In genomic region chr17:29118057-29118456, GRCm38 (mm10) we compare ENCODE assay signal across 22 mouse cellular contexts. TPM values are rescaled to one million over a fixed set of nuclear protein-coding genes. Genes with fewer than 3 reads are reported as not detected.
DNase-seq lines count a peak whose midpoint lies in the region; ATAC-seq and TF ChIP-seq lines count a peak whose summit lies in the region.
"Had no signal": no experiment of that assay in that cellular context is flagged by ENCODE, and none has a peak within 500 bp of the region (broad histone marks: within the 10 kb centered on the region; RNA-seq: fewer than 3 reads in every experiment).

No protein-coding gene starts in this region.

- no peak for TF ChIP-seq CTCF in hindbrain, postnatal 0 days (IDR thresholded peaks at IDR 0.05; ENCODE audit: low read depth)

- H3K27ac ChIP-seq in limb, embryonic 14.5 days (replicated peaks; ENCODE audit: low read depth, low read length): no peak overlapping the region
- H3K27ac ChIP-seq in forebrain, embryonic 13.5 days: no peak overlapping the region
- no peak overlapping the region for H3K27ac ChIP-seq in hindbrain, postnatal 0 days
- H3K27ac ChIP-seq: forebrain, embryonic 15.5 days; heart, embryonic 10.5 days; hindbrain, embryonic 15.5 days; macrophage; midbrain, embryonic 15.5 days; neural tube, embryonic 13.5 days had no signal

- no peaks in the 10 kb centered on the region for H3K4me1 ChIP-seq in limb, embryonic 14.5 days (ENCODE audit: control insufficient read depth, insufficient read depth, low read length)
- H3K4me1 ChIP-seq in forebrain, embryonic 13.5 days: no peaks in the 10 kb centered on the region
- no peaks in the 10 kb centered on the region for H3K4me1 ChIP-seq in hindbrain, postnatal 0 days (ENCODE audit: insufficient read depth, low read length)
- H3K4me1 ChIP-seq: forebrain, embryonic 15.5 days; hindbrain, embryonic 15.5 days; midbrain, embryonic 15.5 days; neural tube, embryonic 13.5 days had no signal

- TF ChIP-seq POLR2A in limb, embryonic 14.5 days (IDR thresholded peaks at IDR 0.05; ENCODE audit: borderline replicate concordance, extremely low read depth, insufficient read depth, insufficient read length): no peak

- H3K9me3 ChIP-seq in limb, embryonic 14.5 days (ENCODE audit: control insufficient read depth, low read length): no peaks in the 10 kb centered on the region
- no peaks in the 10 kb centered on the region for H3K9me3 ChIP-seq in forebrain, embryonic 13.5 days (replicated peaks)
- H3K9me3 ChIP-seq in hindbrain, postnatal 0 days (ENCODE audit: low read length): no peaks in the 10 kb centered on the region
- H3K9me3 ChIP-seq: forebrain, embryonic 15.5 days; heart, embryonic 10.5 days; hindbrain, embryonic 15.5 days; midbrain, embryonic 15.5 days; neural tube, embryonic 13.5 days had no signal

- DNase-seq in gastrocnemius, postnatal 14 days: peak; percentile 19
- DNase-seq in gastrocnemius, adult 8-10 months (ENCODE audit: low spot score in 2 of 2): no peak
- DNase-seq in urinary bladder, postnatal 4 days (ENCODE audit: low spot score in 2 of 2): peak; percentile 30 to 54
- no peak for DNase-seq in urinary bladder, adult 18-20 months (ENCODE audit: low spot score in 2 of 2)
- DNase-seq in limb, embryonic 14.5 days (ENCODE audit: low spot score): peak; percentile 72
- no peak for DNase-seq in cerebellum, postnatal 25 days
- no peak for DNase-seq in hindbrain, postnatal 0 days (ENCODE audit: low spot score)
- DNase-seq: cerebellum, postnatal 36 days; gastrocnemius, postnatal 10 days; heart, postnatal 14 days; kidney, adult 18-20 months; liver; lung, adult 18-20 months; spleen, adult 18-20 months had no signal

- no peak overlapping the region for H3K4me2 ChIP-seq in limb, embryonic 14.5 days (replicated peaks; ENCODE audit: low read depth, low read length, severe bottlenecking)
- no peak overlapping the region for H3K4me2 ChIP-seq in forebrain, embryonic 13.5 days
- H3K4me2 ChIP-seq in hindbrain, postnatal 0 days (ENCODE audit: low read depth, low read length): no peak overlapping the region
- H3K4me2 ChIP-seq: forebrain, embryonic 15.5 days; hindbrain, embryonic 15.5 days; midbrain, embryonic 15.5 days; neural tube, embryonic 13.5 days had no signal

- H3K9ac ChIP-seq in limb, embryonic 14.5 days (ENCODE audit: low read depth, low read length, severe bottlenecking): no peak overlapping the region
- H3K9ac ChIP-seq in forebrain, embryonic 13.5 days: no peak overlapping the region
- no peak overlapping the region for H3K9ac ChIP-seq in hindbrain, postnatal 0 days (replicated peaks; ENCODE audit: low read length)
- H3K9ac ChIP-seq: forebrain, embryonic 15.5 days; hindbrain, embryonic 15.5 days; midbrain, embryonic 15.5 days; neural tube, embryonic 13.5 days had no signal

- no peaks in the 10 kb centered on the region for H3K36me3 ChIP-seq in limb, embryonic 14.5 days (ENCODE audit: control insufficient read depth, insufficient read depth, low read length)
- no peaks in the 10 kb centered on the region for H3K36me3 ChIP-seq in forebrain, embryonic 13.5 days (ENCODE audit: poor library complexity, severe bottlenecking)
- H3K36me3 ChIP-seq in hindbrain, postnatal 0 days (ENCODE audit: insufficient read depth, low read length): no peaks in the 10 kb centered on the region
- H3K36me3 ChIP-seq: forebrain, embryonic 15.5 days; heart, embryonic 10.5 days; hindbrain, embryonic 15.5 days; midbrain, embryonic 15.5 days; neural tube, embryonic 13.5 days had no signal

- intact Hi-C loops in gastrocnemius, postnatal 14 days (cut with DNase I; ENCODE audit: low total_unique reads): no loop called here

- no peaks in the 10 kb centered on the region for H3K27me3 ChIP-seq in limb, embryonic 14.5 days (ENCODE audit: control insufficient read depth, insufficient read depth, low read length)
- no peaks in the 10 kb centered on the region for H3K27me3 ChIP-seq in forebrain, embryonic 13.5 days
- no peaks in the 10 kb centered on the region for H3K27me3 ChIP-seq in hindbrain, postnatal 0 days (ENCODE audit: insufficient read depth, low read length)
- H3K27me3 ChIP-seq: forebrain, embryonic 15.5 days; hindbrain, embryonic 15.5 days; midbrain, embryonic 15.5 days; neural tube, embryonic 13.5 days; Patski had no signal

- ATAC-seq in limb, embryonic 14.5 days (ENCODE audit: low FRiP score, low read depth): peak; percentile 73
- ATAC-seq in forebrain, embryonic 13.5 days: no peak
- ATAC-seq in hindbrain, postnatal 0 days: no peak
- ATAC-seq: forebrain, embryonic 15.5 days; midbrain, embryonic 15.5 days; Patski had no signal

- WGBS in limb, embryonic 14.5 days: 11% methylated on average over 5 of the region's 5 CpGs
- 80% methylated on average over 5 of the region's 5 CpGs for WGBS in forebrain, embryonic 13.5 days
- 63% methylated on average over 5 of the region's 5 CpGs for WGBS in hindbrain, postnatal 0 days

- H3K4me3 ChIP-seq in limb, embryonic 14.5 days (replicated peaks; ENCODE audit: low read length): no peak overlapping the region
- no peak overlapping the region for H3K4me3 ChIP-seq in forebrain, embryonic 13.5 days
- no peak overlapping the region for H3K4me3 ChIP-seq in hindbrain, postnatal 0 days (ENCODE audit: low read length)
- H3K4me3 ChIP-seq: forebrain, embryonic 15.5 days; heart, embryonic 10.5 days; hindbrain, embryonic 15.5 days; midbrain, embryonic 15.5 days; neural tube, embryonic 13.5 days had no signal

RNA-seq across cellular contexts. Expression of gene Rab44, which starts 4.1 kb away (rescaled TPM):
- 1 to 10 TPM; 1.2 to 1.6 TPM for total RNA-seq in gastrocnemius, postnatal 14 days (2021)
- under 1 TPM in 3 of 4 experiments, not detected in 1; 0.24 to 0.61 (median 0.56) TPM for total RNA-seq in gastrocnemius, adult 8-10 months (2022)
- polyA plus RNA-seq in limb, embryonic 14.5 days (2012; rRNA removed): 2.4 and 2.8 TPM in 2 replicates
- polyA plus RNA-seq in limb, embryonic 14.5 days (2014; fragmentation: Nextera tagmentation; extraction: Ambion mirVana): 1.4 and 1.5 TPM in 2 replicates
- polyA plus RNA-seq in forebrain, embryonic 13.5 days (2015; fragmentation: Nextera tagmentation; extraction: Ambion mirVana): 0.18 TPM in 1 of 2 replicates, not detected in the other
- 1.2 TPM in 2 replicates for total RNA-seq in hindbrain, postnatal 0 days (2014; rRNA removed)
- 0.05 and 0.20 TPM in 2 replicates for polyA plus RNA-seq in hindbrain, postnatal 0 days (2015; fragmentation: Nextera tagmentation; extraction: Ambion mirVana)
- polyA plus RNA-seq: midbrain, embryonic 15.5 days had no signal

RNA-seq across cellular contexts. Expression of gene Cdkn1a, which starts 27.3 kb away (rescaled TPM):
- total RNA-seq in gastrocnemius, postnatal 14 days (2021): 10 to 100 TPM; 24.1 to 70.7 TPM
- total RNA-seq in gastrocnemius, adult 8-10 months (2022): 10 to 100 TPM in 3 of 4 experiments, 1 to 10 TPM in 1; 9.8 to 33.8 (median 12.1) TPM
- polyA plus RNA-seq in limb, embryonic 14.5 days (2012; rRNA removed): 61.6 and 63.6 TPM in 2 replicates
- 114 and 164 TPM in 2 replicates for polyA plus RNA-seq in limb, embryonic 14.5 days (2014; fragmentation: Nextera tagmentation; extraction: Ambion mirVana)
- polyA plus RNA-seq in forebrain, embryonic 13.5 days (2015; fragmentation: Nextera tagmentation; extraction: Ambion mirVana): 29.3 and 38.6 TPM in 2 replicates
- 48.9 and 50.0 TPM in 2 replicates for total RNA-seq in hindbrain, postnatal 0 days (2014; rRNA removed)
- polyA plus RNA-seq in hindbrain, postnatal 0 days (2015; fragmentation: Nextera tagmentation; extraction: Ambion mirVana): 242 and 257 TPM in 2 replicates

Comparison
In these comparisons a context has a peak if more than half of its experiments do, and no peak if none do; other contexts are left out.
1. DNase-seq: peak in gastrocnemius, postnatal 14 days (single experiment), urinary bladder, postnatal 4 days (2 of 2) and limb, embryonic 14.5 days (single experiment); none in gastrocnemius, adult 8-10 months (0 of 2), urinary bladder, adult 18-20 months (0 of 2), cerebellum, postnatal 25 days (0 of 2) and hindbrain, postnatal 0 days (single experiment).